Comparison of ENCODE assay signal across 11 mouse cellular contexts in genomic region chr3:108433188-108433880, GRCm38 (mm10). TPM values are rescaled to one million over a fixed set of nuclear protein-coding genes. Genes with fewer than 3 reads are reported as not detected.
DNase-seq lines count a peak whose midpoint lies in the region; ATAC-seq and TF ChIP-seq lines count a peak whose summit lies in the region.
"Had no signal": no experiment of that assay in that cellular context is flagged by ENCODE, and none has a peak within 500 bp of the region (broad histone marks: within the 10 kb centered on the region; RNA-seq: fewer than 3 reads in every experiment).

No protein-coding gene starts in this region.

- peak overlapping the region; percentile 18 for H3K4me2 ChIP-seq in hindbrain, embryonic 11.5 days (replicated peaks; ENCODE audit: low read depth, low read length)
- no peak overlapping the region for H3K4me2 ChIP-seq in midbrain, postnatal 0 days (ENCODE audit: low read depth, low read length, poor library complexity, severe bottlenecking)
- H3K4me2 ChIP-seq: heart, embryonic 15.5 days had no signal

- ATAC-seq in hindbrain, embryonic 11.5 days (ENCODE audit: low FRiP score), result peak; percentile 95
- peak; percentile 74 for ATAC-seq in midbrain, postnatal 0 days (ENCODE audit: low FRiP score)
- ATAC-seq: Patski had no signal

- H3K27me3 ChIP-seq in hindbrain, embryonic 11.5 days (ENCODE audit: control insufficient read depth, insufficient read depth, low read length), result no peaks in the 10 kb centered on the region
- H3K27me3 ChIP-seq in midbrain, postnatal 0 days (ENCODE audit: insufficient read depth, low read length), result no peaks in the 10 kb centered on the region
- H3K27me3 ChIP-seq: heart, embryonic 15.5 days; Patski had no signal

- 14% methylated on average over 18 of the region's 18 CpGs for WGBS in hindbrain, embryonic 11.5 days
- WGBS in midbrain, postnatal 0 days, result 17% methylated on average over 18 of the region's 18 CpGs

- peaks cover 19% of the 10 kb centered on the region for H3K4me1 ChIP-seq in hindbrain, embryonic 11.5 days (replicated peaks; ENCODE audit: control insufficient read depth, insufficient read depth, low read length)
- H3K4me1 ChIP-seq in midbrain, postnatal 0 days (ENCODE audit: insufficient read depth, low read length), result no peaks in the 10 kb centered on the region

- peak overlapping the region; percentile 99 for H3K27ac ChIP-seq in hindbrain, embryonic 11.5 days (ENCODE audit: low read depth, low read length)
- 0 out of 2 replicates have a peak overlapping the region, but pooled peaks have one; percentile 26 for H3K27ac ChIP-seq in midbrain, postnatal 0 days (ENCODE audit: low read depth, low read length)
- H3K27ac ChIP-seq: heart, embryonic 15.5 days had no signal

- peaks cover 11% of the 10 kb centered on the region for H3K36me3 ChIP-seq in hindbrain, embryonic 11.5 days (ENCODE audit: control insufficient read depth, insufficient read depth, low read length)
- H3K36me3 ChIP-seq in midbrain, postnatal 0 days (ENCODE audit: insufficient read depth, low read length), result peaks cover 36% of the 10 kb centered on the region

- H3K9me3 ChIP-seq in hindbrain, embryonic 11.5 days (ENCODE audit: control insufficient read depth, low read length), result no peaks in the 10 kb centered on the region
- H3K9me3 ChIP-seq in midbrain, postnatal 0 days (ENCODE audit: low read length), result no peaks in the 10 kb centered on the region
- H3K9me3 ChIP-seq: heart, embryonic 15.5 days had no signal

- H3K9ac ChIP-seq in hindbrain, embryonic 11.5 days (ENCODE audit: low read depth, low read length), result peak overlapping the region; percentile 53
- H3K9ac ChIP-seq in midbrain, postnatal 0 days (replicated peaks; ENCODE audit: low read length, poor library complexity, severe bottlenecking), result no peak overlapping the region
- H3K9ac ChIP-seq: heart, embryonic 15.5 days had no signal

- H3K4me3 ChIP-seq in hindbrain, embryonic 11.5 days (ENCODE audit: low read depth, low read length), result no peak overlapping the region
- H3K4me3 ChIP-seq in midbrain, postnatal 0 days (ENCODE audit: low read depth, low read length), result no peak overlapping the region
- H3K4me3 ChIP-seq: heart, embryonic 15.5 days had no signal

- no peak for TF ChIP-seq CTCF in midbrain, postnatal 0 days (IDR thresholded peaks at IDR 0.05)

- peak; percentile 92 for DNase-seq in Muller cell, postnatal 12 days (ENCODE audit: inconsistent ontology term)
- peak; percentile 89 for DNase-seq in embryo, embryonic 10 days (ENCODE audit: low spot score)
- DNase-seq in hindbrain, embryonic 11.5 days (ENCODE audit: low spot score), result peak; percentile 92
- peak; percentile 67 for DNase-seq in midbrain, postnatal 0 days (ENCODE audit: low spot score)
- DNase-seq in urinary bladder, postnatal 25 days (ENCODE audit: low spot score), result no peak
- DNase-seq in right cerebral cortex, adult 18-20 months, result no peak
- DNase-seq in ovary, postnatal 10 days (ENCODE audit: low spot score), result no peak
- DNase-seq: kidney, postnatal 4 days had no signal

RNA-seq across cellular contexts. Expression of gene Sars, which starts 11.7 kb away (rescaled TPM):
- 181 and 206 TPM in 2 replicates for polyA plus RNA-seq in hindbrain, embryonic 11.5 days (2014; fragmentation: Nextera tagmentation; extraction: Ambion mirVana)
- 160 and 163 TPM in 2 replicates for total RNA-seq in midbrain, postnatal 0 days (2014; rRNA removed)
- polyA plus RNA-seq in midbrain, postnatal 0 days (2015; fragmentation: Nextera tagmentation; extraction: Ambion mirVana), result 223 and 225 TPM in 2 replicates

RNA-seq across cellular contexts. Expression of gene Celsr2, which starts 18.0 kb away (rescaled TPM):
- polyA plus RNA-seq in hindbrain, embryonic 11.5 days (2014; fragmentation: Nextera tagmentation; extraction: Ambion mirVana), result 76.7 and 101 TPM in 2 replicates
- total RNA-seq in midbrain, postnatal 0 days (2014; rRNA removed), result 68.5 and 83.4 TPM in 2 replicates
- 19.0 and 24.4 TPM in 2 replicates for polyA plus RNA-seq in midbrain, postnatal 0 days (2015; fragmentation: Nextera tagmentation; extraction: Ambion mirVana)

RNA-seq across cellular contexts. Expression of gene Psrc1, which starts 49.7 kb away (rescaled TPM):
- polyA plus RNA-seq in hindbrain, embryonic 11.5 days (2014; fragmentation: Nextera tagmentation; extraction: Ambion mirVana), result 48.7 and 53.5 TPM in 2 replicates
- total RNA-seq in midbrain, postnatal 0 days (2014; rRNA removed), result 4.8 and 5.6 TPM in 2 replicates
- polyA plus RNA-seq in midbrain, postnatal 0 days (2015; fragmentation: Nextera tagmentation; extraction: Ambion mirVana), result 1.8 and 3.2 TPM in 2 replicates
- total RNA-seq: liver, adult 2 months had no signal

Comparison
In these comparisons a context has a peak if more than half of its experiments do, and no peak if none do; other contexts are left out.
1. DNase-seq: peak in Muller cell, postnatal 12 days (single experiment), embryo, embryonic 10 days (single experiment), hindbrain, embryonic 11.5 days (single experiment) and midbrain, postnatal 0 days (single experiment); none in urinary bladder, postnatal 25 days (single experiment), right cerebral cortex, adult 18-20 months (single experiment) and ovary, postnatal 10 days (single experiment).
2. RNA of gene Psrc1, which starts 49.7 kb away (polyA plus RNA-seq): 48.7 to 53.5 TPM in hindbrain, embryonic 11.5 days; 1.8 to 3.2 TPM in midbrain, postnatal 0 days; every median in the first group is over 10 times any median in the second.